Mouse (Mus musculus) right cerebral cortex, postnatal 14 days (tissue): ENCODE measurements around the gene Wdsub1.

Experiments used
- DNase-seq: peaks from one replicate; pipeline ENCODE4 v3.0.0; 2022

Gene Wdsub1

GRCm38 (mm10) chr2:59841189-59841939 lies 41.0 kb downstream of the Wdsub1 start:
- no peak for DNase-seq

GRCm38 (mm10) chr2:59840191-59840590 lies 42.2 kb downstream of the Wdsub1 start:
- DNase-seq: no peak

GRCm38 (mm10) chr2:59839755-59840154 lies 42.6 kb downstream of the Wdsub1 start:
- DNase-seq: no peak

- no peak for DNase-seq
Measured at GRCm38 (mm10) chr2:59838825-59839224, 43.6 kb downstream of the Wdsub1 start.

- no peak for DNase-seq
Measured at GRCm38 (mm10) chr2:59831831-59832230, 50.6 kb downstream of the Wdsub1 start.

- no peak for DNase-seq
Measured at GRCm38 (mm10) chr2:59830940-59831339, 51.5 kb downstream of the Wdsub1 start.

GRCm38 (mm10) chr2:59830151-59830550 lies 52.2 kb downstream of the Wdsub1 start:
- DNase-seq: no peak

- DNase-seq: no peak
Measured at GRCm38 (mm10) chr2:59829718-59830117, 52.7 kb downstream of the Wdsub1 start.

GRCm38 (mm10) chr2:59828777-59829508 lies 53.4 kb downstream of the Wdsub1 start:
- peak; percentile 39 for DNase-seq

- DNase-seq: no peak
Measured at GRCm38 (mm10) chr2:59828103-59828655, 54.2 kb downstream of the Wdsub1 start.

- DNase-seq: no peak
Measured at GRCm38 (mm10) chr2:59825380-59825779, 57.0 kb downstream of the Wdsub1 start.

GRCm38 (mm10) chr2:59824289-59824688 lies 58.1 kb downstream of the Wdsub1 start:
- no peak for DNase-seq

GRCm38 (mm10) chr2:59821044-59821443 lies 61.3 kb downstream of the Wdsub1 start:
- no peak for DNase-seq

GRCm38 (mm10) chr2:59820088-59820487 lies 62.3 kb downstream of the Wdsub1 start:
- DNase-seq: no peak

GRCm38 (mm10) chr2:59819415-59819814 lies 63.0 kb downstream of the Wdsub1 start:
- DNase-seq: no peak

- DNase-seq: no peak
Measured at GRCm38 (mm10) chr2:59818663-59819062, 63.7 kb downstream of the Wdsub1 start.

GRCm38 (mm10) chr2:59814997-59815396 lies 67.4 kb downstream of the Wdsub1 start:
- no peak for DNase-seq

- DNase-seq: no peak
Measured at GRCm38 (mm10) chr2:59813457-59813856, 68.9 kb downstream of the Wdsub1 start.

- no peak for DNase-seq
Measured at GRCm38 (mm10) chr2:59812641-59813040, 69.8 kb downstream of the Wdsub1 start.

GRCm38 (mm10) chr2:59811247-59811646 lies 71.1 kb downstream of the Wdsub1 start:
- no peak for DNase-seq

GRCm38 (mm10) chr2:59810039-59810438 lies 72.4 kb downstream of the Wdsub1 start:
- no peak for DNase-seq

GRCm38 (mm10) chr2:59808608-59809007 lies 73.8 kb downstream of the Wdsub1 start:
- no peak for DNase-seq

- DNase-seq: no peak
Measured at GRCm38 (mm10) chr2:59806038-59806437, 76.4 kb downstream of the Wdsub1 start.

- no peak for DNase-seq
Measured at GRCm38 (mm10) chr2:59805595-59805994, 76.8 kb downstream of the Wdsub1 start.
